In genomic region chr2:57109301-57109700, GRCm38 (mm10) we compare ENCODE assay signal across 19 mouse cellular contexts. TPM values are rescaled to one million over a fixed set of nuclear protein-coding genes. Genes with fewer than 3 reads are reported as not detected.
DNase-seq lines count a peak whose midpoint lies in the region; ATAC-seq lines count a peak whose summit lies in the region.
"Had no signal": no experiment of that assay in that cellular context is flagged by ENCODE, and none has a peak within 500 bp of the region (broad histone marks: within the 10 kb centered on the region; RNA-seq: fewer than 3 reads in every experiment).

No protein-coding gene starts in this region.

- H3K9ac ChIP-seq in forebrain, embryonic 13.5 days: no peak overlapping the region
- no peak overlapping the region for H3K9ac ChIP-seq in forebrain, embryonic 14.5 days (ENCODE audit: low read length)
- H3K9ac ChIP-seq in midbrain, embryonic 11.5 days (ENCODE audit: low read length): no peak overlapping the region
- no peak overlapping the region for H3K9ac ChIP-seq in midbrain, embryonic 16.5 days (ENCODE audit: low read depth, low read length)
- no peak overlapping the region for H3K9ac ChIP-seq in hindbrain, embryonic 15.5 days
- peak overlapping the region; percentile 27; the same call in 1 of the 2 replicates for H3K9ac ChIP-seq in neural tube, embryonic 13.5 days
- H3K9ac ChIP-seq: heart, embryonic 12.5 days had no signal

- H3K4me1 ChIP-seq in forebrain, embryonic 13.5 days: peaks cover 45% of the 10 kb centered on the region
- peaks cover 5% of the 10 kb centered on the region for H3K4me1 ChIP-seq in forebrain, embryonic 14.5 days (ENCODE audit: control insufficient read depth, insufficient read depth, low read length)
- H3K4me1 ChIP-seq in midbrain, embryonic 11.5 days (ENCODE audit: control insufficient read depth, insufficient read depth, low read length): peaks cover 18% of the 10 kb centered on the region
- H3K4me1 ChIP-seq in midbrain, embryonic 16.5 days (ENCODE audit: control insufficient read depth, insufficient read depth, low read length): peaks cover 11% of the 10 kb centered on the region
- peaks cover 18% of the 10 kb centered on the region for H3K4me1 ChIP-seq in hindbrain, embryonic 15.5 days (replicated peaks)
- peaks cover 42% of the 10 kb centered on the region for H3K4me1 ChIP-seq in neural tube, embryonic 13.5 days (replicated peaks)

- WGBS in forebrain, embryonic 13.5 days: 7% methylated on average over 11 of the region's 11 CpGs
- 5% methylated on average over 11 of the region's 11 CpGs for WGBS in forebrain, embryonic 14.5 days
- 2% methylated on average over 11 of the region's 11 CpGs for WGBS in midbrain, embryonic 11.5 days
- WGBS in midbrain, embryonic 16.5 days: 9% methylated on average over 11 of the region's 11 CpGs
- 6% methylated on average over 11 of the region's 11 CpGs for WGBS in hindbrain, embryonic 15.5 days
- 2% methylated on average over 11 of the region's 11 CpGs for WGBS in neural tube, embryonic 13.5 days

- peaks cover 90% of the 10 kb centered on the region for H3K27me3 ChIP-seq in forebrain, embryonic 13.5 days
- peaks cover 69% of the 10 kb centered on the region for H3K27me3 ChIP-seq in forebrain, embryonic 14.5 days (replicated peaks; ENCODE audit: control insufficient read depth, insufficient read depth, low read length)
- H3K27me3 ChIP-seq in midbrain, embryonic 11.5 days (ENCODE audit: control insufficient read depth, insufficient read depth, low read length): peaks cover 87% of the 10 kb centered on the region
- peaks cover 54% of the 10 kb centered on the region for H3K27me3 ChIP-seq in midbrain, embryonic 16.5 days (ENCODE audit: control insufficient read depth, insufficient read depth, low read depth, low read length)
- peaks cover 83% of the 10 kb centered on the region for H3K27me3 ChIP-seq in hindbrain, embryonic 15.5 days
- H3K27me3 ChIP-seq in neural tube, embryonic 13.5 days: peaks cover 96% of the 10 kb centered on the region

- H3K4me2 ChIP-seq in forebrain, embryonic 13.5 days: 0 out of 2 replicates have a peak overlapping the region, but pooled peaks have one; percentile 4
- no peak overlapping the region for H3K4me2 ChIP-seq in forebrain, embryonic 14.5 days (ENCODE audit: low read length)
- H3K4me2 ChIP-seq in midbrain, embryonic 11.5 days: peak overlapping the region; percentile 3; the same call in 1 of the 2 replicates
- no peak overlapping the region for H3K4me2 ChIP-seq in midbrain, embryonic 16.5 days (ENCODE audit: low read length)
- H3K4me2 ChIP-seq in hindbrain, embryonic 15.5 days: 0 out of 2 replicates have a peak overlapping the region, but pooled peaks have one; percentile 18
- H3K4me2 ChIP-seq in neural tube, embryonic 13.5 days: peak overlapping the region; percentile 98
- H3K4me2 ChIP-seq: heart, embryonic 12.5 days had no signal

- DNase-seq in forebrain, embryonic 14.5 days (ENCODE audit: low spot score): no peak
- DNase-seq in midbrain, embryonic 11.5 days (ENCODE audit: low spot score, missing footprints): no peak
- no peak for DNase-seq in spleen, postnatal 36 days (ENCODE audit: low spot score in 2 of 2)
- DNase-seq: adrenal gland, adult 2 months; cerebellum, adult 9-10 months; gastrocnemius, adult 2 months; heart, postnatal 14 days; kidney, adult 8-10 months; kidney, postnatal 14 days; layer of hippocampus, postnatal 36 days; liver; right cerebral cortex, adult 18-20 months had no signal

- no peak for ATAC-seq in forebrain, embryonic 13.5 days
- no peak for ATAC-seq in forebrain, embryonic 14.5 days
- ATAC-seq in midbrain, embryonic 11.5 days (ENCODE audit: low FRiP score): peak; percentile 25; the same call in 1 of the 2 replicates
- ATAC-seq in midbrain, embryonic 16.5 days: no peak
- peak; percentile 8; the same call in 1 of the 2 replicates for ATAC-seq in hindbrain, embryonic 15.5 days (ENCODE audit: low FRiP score, low read depth)
- ATAC-seq in neural tube, embryonic 13.5 days (ENCODE audit: low read depth): peak; percentile 70
- ATAC-seq: lung, postnatal 0 days had no signal

- H3K36me3 ChIP-seq in forebrain, embryonic 13.5 days (ENCODE audit: poor library complexity, severe bottlenecking): no peaks in the 10 kb centered on the region
- no peaks in the 10 kb centered on the region for H3K36me3 ChIP-seq in forebrain, embryonic 14.5 days (ENCODE audit: control insufficient read depth, insufficient read depth, low read length)
- H3K36me3 ChIP-seq in midbrain, embryonic 11.5 days (ENCODE audit: control insufficient read depth, insufficient read depth, low read length): no peaks in the 10 kb centered on the region
- no peaks in the 10 kb centered on the region for H3K36me3 ChIP-seq in midbrain, embryonic 16.5 days (ENCODE audit: control insufficient read depth, insufficient read depth, low read length)
- no peaks in the 10 kb centered on the region for H3K36me3 ChIP-seq in hindbrain, embryonic 15.5 days
- H3K36me3 ChIP-seq in neural tube, embryonic 13.5 days: no peaks in the 10 kb centered on the region
- H3K36me3 ChIP-seq: heart, embryonic 12.5 days had no signal

- no peak overlapping the region for H3K27ac ChIP-seq in forebrain, embryonic 13.5 days
- no peak overlapping the region for H3K27ac ChIP-seq in forebrain, embryonic 14.5 days (ENCODE audit: low read depth, low read length)
- no peak overlapping the region for H3K27ac ChIP-seq in midbrain, embryonic 11.5 days (ENCODE audit: low read depth, low read length)
- no peak overlapping the region; the same call in 1 of the 2 replicates for H3K27ac ChIP-seq in midbrain, embryonic 16.5 days (ENCODE audit: low read length)
- no peak overlapping the region for H3K27ac ChIP-seq in hindbrain, embryonic 15.5 days (replicated peaks)
- peak overlapping the region; percentile 38 for H3K27ac ChIP-seq in neural tube, embryonic 13.5 days (replicated peaks)
- H3K27ac ChIP-seq: gastrocnemius, adult 2 months; layer of hippocampus, adult 2 months had no signal

- H3K9me3 ChIP-seq in forebrain, embryonic 13.5 days (replicated peaks): no peaks in the 10 kb centered on the region; the same call in 1 of the 2 replicates
- no peaks in the 10 kb centered on the region for H3K9me3 ChIP-seq in forebrain, embryonic 14.5 days (replicated peaks; ENCODE audit: control insufficient read depth, low read length)
- H3K9me3 ChIP-seq in midbrain, embryonic 11.5 days (ENCODE audit: control insufficient read depth, low read length): no peaks in the 10 kb centered on the region
- H3K9me3 ChIP-seq in midbrain, embryonic 16.5 days (replicated peaks; ENCODE audit: control insufficient read depth, low read length, poor library complexity, severe bottlenecking): no peaks in the 10 kb centered on the region; the same call in 1 of the 2 replicates
- no peaks in the 10 kb centered on the region for H3K9me3 ChIP-seq in hindbrain, embryonic 15.5 days
- no peaks in the 10 kb centered on the region for H3K9me3 ChIP-seq in neural tube, embryonic 13.5 days

- H3K4me3 ChIP-seq in forebrain, embryonic 13.5 days: no peak overlapping the region
- H3K4me3 ChIP-seq in forebrain, embryonic 14.5 days (ENCODE audit: low read depth, low read length): no peak overlapping the region
- H3K4me3 ChIP-seq in midbrain, embryonic 11.5 days (ENCODE audit: low read depth, low read length): peak overlapping the region; percentile 5; the same call in 1 of the 2 replicates
- H3K4me3 ChIP-seq in midbrain, embryonic 16.5 days (ENCODE audit: low read depth, low read length): no peak overlapping the region
- H3K4me3 ChIP-seq in hindbrain, embryonic 15.5 days: no peak overlapping the region
- 0 out of 2 replicates have a peak overlapping the region, but pooled peaks have one; percentile 5 for H3K4me3 ChIP-seq in neural tube, embryonic 13.5 days
- H3K4me3 ChIP-seq: gastrocnemius, adult 2 months; heart, embryonic 12.5 days; layer of hippocampus, adult 2 months had no signal

RNA-seq across cellular contexts. Expression of gene Nr4a2, which starts 14.5 kb away (rescaled TPM):
- polyA plus RNA-seq in forebrain, embryonic 13.5 days (2015; fragmentation: Nextera tagmentation; extraction: Ambion mirVana): 14.2 and 20.7 TPM in 2 replicates
- 8.2 and 16.1 TPM in 2 replicates for polyA plus RNA-seq in forebrain, embryonic 14.5 days (2014; fragmentation: Nextera tagmentation; extraction: Ambion mirVana)
- polyA plus RNA-seq in midbrain, embryonic 11.5 days (2014; fragmentation: Nextera tagmentation; extraction: Ambion mirVana): 16.9 and 17.4 TPM in 2 replicates
- polyA plus RNA-seq in midbrain, embryonic 16.5 days (2015; fragmentation: Nextera tagmentation; extraction: Ambion mirVana): 26.0 and 40.4 TPM in 2 replicates
- 16.6 and 24.7 TPM in 2 replicates for polyA plus RNA-seq in hindbrain, embryonic 15.5 days (2015; fragmentation: Nextera tagmentation; extraction: Ambion mirVana)
- 21.8 and 25.1 TPM in 2 replicates for polyA plus RNA-seq in neural tube, embryonic 13.5 days (2015; fragmentation: Nextera tagmentation; extraction: Ambion mirVana)

Comparison
In these comparisons a context has a peak if more than half of its experiments do, and no peak if none do; other contexts are left out.
1. ATAC-seq: peak in midbrain, embryonic 11.5 days (single experiment), hindbrain, embryonic 15.5 days (single experiment) and neural tube, embryonic 13.5 days (single experiment); none in forebrain, embryonic 13.5 days (single experiment), forebrain, embryonic 14.5 days (single experiment) and midbrain, embryonic 16.5 days (single experiment).
2. H3K4me2 ChIP-seq: peak in forebrain, embryonic 13.5 days (single experiment), midbrain, embryonic 11.5 days (single experiment), hindbrain, embryonic 15.5 days (single experiment) and neural tube, embryonic 13.5 days (single experiment); none in forebrain, embryonic 14.5 days (single experiment) and midbrain, embryonic 16.5 days (single experiment).
3. H3K4me3 ChIP-seq: peak in midbrain, embryonic 11.5 days (single experiment) and neural tube, embryonic 13.5 days (single experiment); none in forebrain, embryonic 13.5 days (single experiment), forebrain, embryonic 14.5 days (single experiment), midbrain, embryonic 16.5 days (single experiment) and hindbrain, embryonic 15.5 days (single experiment).